Mouse (Mus musculus) layer of hippocampus, postnatal 10 days (tissue): ENCODE data around the gene C730034F03Rik. TPM values are rescaled to one million over a fixed set of nuclear protein-coding genes. Genes with fewer than 3 reads are reported as not detected.

Source experiments
- DNase-seq, 2 experiments: peaks; one replicate each; pipeline ENCODE4 v3.0.0; 2021; ENCODE audit warnings: low spot score in 2 of 2
- total RNA-seq, 2 experiments: library from RNA; stranded (reverse); gene quantifications; 2 replicates each; pipeline ENCODE4 v1.2.3; 2021

Gene C730034F03Rik
- total RNA-seq, 2 experiments from 2014 or later = 2.0 to 2.4 TPM

DNA sequence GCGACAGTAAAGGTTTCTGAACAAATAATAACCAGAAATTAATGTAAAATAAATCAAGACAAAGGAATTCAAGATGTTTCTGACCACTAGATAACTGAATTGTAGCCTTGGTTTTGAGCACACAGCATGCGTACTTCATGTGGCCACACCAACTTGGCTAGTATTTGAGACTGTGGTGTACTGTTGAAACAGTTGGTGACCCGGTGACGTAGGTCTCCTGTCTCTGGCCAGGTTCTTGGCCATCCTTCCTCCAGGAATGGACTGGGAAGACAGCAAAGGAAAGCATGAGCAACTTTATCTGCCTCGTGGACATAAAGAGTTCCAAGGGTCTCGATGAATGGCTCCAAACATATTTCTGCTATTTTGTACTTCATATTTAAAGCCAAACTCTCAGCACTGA, 2.4 kb downstream of the C730034F03Rik start:
- DNase-seq = no peak

DNA sequence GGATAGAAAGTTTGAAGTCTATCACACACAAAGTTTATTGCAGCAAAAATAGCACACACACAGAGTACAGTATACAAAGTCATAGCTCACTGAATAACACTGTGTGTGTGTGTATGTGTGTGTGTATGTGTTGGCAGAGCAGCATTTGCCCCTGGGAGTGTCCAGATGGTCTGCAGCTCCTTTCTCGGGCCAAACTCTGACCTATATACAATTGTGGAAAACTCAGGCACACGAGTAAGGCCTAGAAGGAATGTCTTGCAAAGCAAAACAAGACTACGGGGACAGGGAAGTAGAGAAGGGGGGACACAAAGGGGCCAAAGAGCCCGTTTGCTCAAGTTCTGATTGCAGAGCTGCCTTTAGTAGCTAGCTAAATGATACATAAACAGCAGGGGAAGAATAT, 3.6 kb downstream of the C730034F03Rik start:
- no peak for DNase-seq

DNA sequence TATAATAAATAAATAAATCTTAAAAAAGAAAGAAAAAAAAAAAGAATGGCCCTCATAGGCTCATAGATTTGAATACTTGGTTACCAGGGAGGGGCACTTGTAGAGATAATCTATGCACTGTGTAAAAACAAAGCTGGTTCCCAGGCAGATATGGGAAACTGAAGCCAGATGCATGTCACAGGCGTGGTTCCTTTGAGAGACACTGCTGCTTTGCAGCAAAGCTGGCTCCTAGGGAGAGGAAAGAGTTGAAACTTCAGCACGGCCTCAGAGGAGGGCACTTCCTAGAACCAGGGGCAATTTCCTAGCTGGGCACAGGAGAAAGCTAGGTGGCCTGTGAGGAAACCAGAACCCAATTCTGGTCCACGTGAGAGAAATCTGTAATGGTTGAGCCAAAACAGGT, 4.7 kb downstream of the C730034F03Rik start:
- no peak for DNase-seq

DNA sequence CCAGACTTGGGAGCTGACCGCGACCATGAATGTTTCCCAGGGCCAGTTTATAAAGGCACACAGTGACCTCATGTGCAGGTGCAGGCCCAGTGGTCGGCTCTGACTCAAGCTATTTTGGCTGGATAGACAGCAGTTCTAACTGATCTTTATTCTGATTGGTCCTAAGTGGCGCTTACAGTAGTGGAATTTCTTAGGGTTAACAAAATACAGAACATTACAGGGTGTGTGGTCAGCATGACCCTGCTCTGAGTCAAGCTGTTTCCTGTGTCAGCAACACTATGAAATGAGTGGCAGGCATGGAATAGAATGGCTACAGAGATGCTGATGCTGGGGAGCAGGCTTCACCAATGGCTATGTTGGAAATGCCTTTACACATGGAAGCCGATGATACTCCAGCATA, 6.5 kb downstream of the C730034F03Rik start:
- no peak for DNase-seq

- DNase-seq = peak in 1 of 2 experiments; percentile 25
Observed at GRCm38 (mm10) chr15:89442486-89443070, 13.2 kb downstream of the C730034F03Rik start.

- peak in 1 of 2 experiments; percentile 60 for DNase-seq
Observed at GRCm38 (mm10) chr15:89452906-89453864, 23.8 kb downstream of the C730034F03Rik start.

- DNase-seq = peak; percentile 70 to 71
Observed at GRCm38 (mm10) chr15:89453865-89454478, 24.6 kb downstream of the C730034F03Rik start, which contains the start of gene Mapk8ip2. TSS of gene Mapk8ip2 (plus strand) at chr15:89453913.

- no peak for DNase-seq
Observed at GRCm38 (mm10) chr15:89454857-89455256, 25.5 kb downstream of the C730034F03Rik start.

- DNase-seq = no peak
Observed at GRCm38 (mm10) chr15:89455642-89456041, 26.3 kb downstream of the C730034F03Rik start.

DNA sequence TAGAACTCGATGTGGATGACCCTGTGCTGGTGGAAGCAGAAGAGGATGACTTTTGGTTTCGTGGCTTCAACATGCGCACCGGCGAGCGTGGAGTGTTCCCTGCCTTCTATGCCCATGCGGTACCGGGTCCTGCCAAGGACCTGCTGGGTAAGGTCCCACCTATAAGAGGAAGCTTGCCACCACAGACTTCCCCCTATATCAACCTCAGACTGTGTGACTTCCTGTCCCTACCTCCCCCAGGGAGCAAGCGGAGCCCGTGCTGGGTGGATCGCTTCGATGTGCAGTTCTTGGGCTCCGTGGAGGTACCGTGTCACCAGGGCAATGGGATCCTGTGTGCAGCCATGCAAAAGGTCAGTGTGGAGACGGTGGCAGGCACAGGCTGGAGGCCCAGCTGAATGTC, 29.6 kb downstream of the C730034F03Rik start:
- DNase-seq = no peak

DNA sequence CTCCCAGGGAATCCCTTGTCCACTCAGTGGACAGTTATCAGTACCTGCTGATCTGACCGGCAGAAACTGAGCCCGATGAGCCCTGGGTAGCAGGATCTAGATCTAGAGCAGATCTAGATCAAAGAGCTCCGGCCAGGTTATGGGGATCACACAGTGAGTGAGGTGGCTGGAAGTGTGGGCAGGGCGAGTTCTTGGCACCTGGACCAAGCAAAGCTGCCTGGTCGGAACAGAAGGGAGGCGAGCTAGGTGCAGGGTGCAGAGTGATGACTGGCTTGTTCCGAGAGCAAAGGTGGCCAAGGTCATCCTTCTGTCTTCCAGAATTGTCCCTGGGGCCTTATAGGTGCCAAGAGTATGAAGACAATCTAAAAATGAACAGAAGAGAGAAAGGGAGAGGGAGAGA, 30.4 kb downstream of the C730034F03Rik start:
- no peak for DNase-seq

- no peak for DNase-seq
Observed at GRCm38 (mm10) chr15:89460298-89460697, 30.9 kb downstream of the C730034F03Rik start.

DNA sequence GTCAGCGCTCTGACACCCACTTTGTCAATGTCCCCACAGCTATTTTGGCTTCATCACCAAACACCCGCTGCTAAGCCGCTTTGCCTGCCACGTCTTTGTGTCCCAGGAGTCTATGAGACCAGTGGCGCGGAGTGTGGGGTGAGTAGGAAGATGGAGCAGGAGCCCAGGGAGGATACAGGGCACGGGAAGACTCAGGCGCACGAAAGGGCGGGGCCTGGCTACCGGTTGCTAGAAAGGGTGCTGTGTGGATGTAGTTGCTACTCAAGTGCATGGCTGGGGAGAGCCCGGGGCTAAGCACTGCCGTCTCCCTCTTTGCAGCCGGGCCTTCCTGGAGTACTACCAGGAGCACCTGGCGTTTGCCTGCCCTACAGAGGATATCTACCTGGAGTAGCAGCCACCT, 31.9 kb downstream of the C730034F03Rik start:
- DNase-seq = no peak

DNA sequence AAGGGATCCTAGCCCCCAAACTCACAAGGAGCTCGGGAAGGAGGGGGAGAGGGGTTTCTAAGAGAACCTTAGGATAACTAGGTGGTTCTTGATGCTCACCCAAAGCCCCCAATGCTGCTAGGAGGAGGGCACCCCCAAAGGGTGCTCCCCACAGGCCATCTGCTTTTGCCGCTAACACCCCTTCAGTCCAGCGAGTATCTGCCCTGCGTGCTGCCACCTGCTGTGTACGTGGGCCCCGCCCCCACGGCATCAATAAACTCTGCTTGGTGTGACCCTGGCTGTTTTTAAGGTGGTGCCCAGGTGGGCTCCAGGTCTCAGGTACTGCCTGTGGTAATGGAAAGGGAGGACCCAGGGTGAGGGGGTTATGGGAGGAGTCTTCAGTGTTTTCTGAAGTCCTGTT, 32.8 kb downstream of the C730034F03Rik start:
- no peak for DNase-seq

DNA sequence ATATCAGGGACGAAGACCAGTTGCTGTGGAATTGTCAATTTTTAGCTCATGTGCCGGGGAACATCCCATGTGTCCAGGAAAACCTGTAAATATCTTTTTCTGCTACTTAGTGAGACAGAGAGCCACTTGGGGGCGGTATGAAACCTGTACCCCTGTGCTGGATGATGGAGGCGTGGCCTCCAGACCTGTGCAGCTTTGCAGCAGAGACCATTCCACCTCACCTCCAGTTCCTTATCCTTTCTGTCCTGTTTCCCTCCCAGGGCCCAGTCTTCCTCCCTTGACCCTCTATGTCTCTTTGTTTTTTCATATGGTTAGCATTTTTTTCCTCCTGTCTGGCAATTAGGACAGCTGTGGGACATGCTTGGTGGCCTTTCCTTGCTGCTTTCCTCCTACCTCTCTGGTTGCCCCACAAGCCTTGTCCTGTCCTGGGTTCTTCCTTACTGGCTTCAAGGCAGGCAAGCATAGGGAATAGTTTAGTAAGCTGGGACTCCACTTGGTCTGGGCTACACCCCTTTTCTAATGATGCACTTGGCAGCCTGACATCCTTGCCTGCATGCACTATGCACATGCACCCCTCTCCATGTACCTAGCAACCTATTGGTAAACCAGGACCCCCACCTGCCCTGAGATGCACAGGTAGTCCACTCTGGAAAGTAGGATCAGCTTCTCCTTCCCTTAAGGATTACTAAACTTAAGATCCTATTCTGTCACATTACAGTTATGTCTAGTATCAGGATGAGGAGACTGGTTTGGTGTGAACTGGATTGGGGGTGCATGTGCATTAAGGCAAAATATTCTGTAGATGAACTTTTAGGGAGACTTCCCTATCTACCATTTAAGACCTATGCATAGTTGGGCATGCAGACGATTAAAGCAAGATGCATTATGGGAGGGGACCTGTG, 34.2 kb downstream of the C730034F03Rik start:
- peak in 1 of 2 experiments; percentile 24 for DNase-seq

GRCm38 (mm10) chr15:89465052-89465451, 35.7 kb downstream of the C730034F03Rik start:
- peak in 1 of 2 experiments; percentile 24 for DNase-seq

- DNase-seq = no peak
Observed at GRCm38 (mm10) chr15:89468577-89468976, 39.2 kb downstream of the C730034F03Rik start.

- no peak for DNase-seq
Observed at GRCm38 (mm10) chr15:89471476-89471875, 42.1 kb downstream of the C730034F03Rik start.

DNA sequence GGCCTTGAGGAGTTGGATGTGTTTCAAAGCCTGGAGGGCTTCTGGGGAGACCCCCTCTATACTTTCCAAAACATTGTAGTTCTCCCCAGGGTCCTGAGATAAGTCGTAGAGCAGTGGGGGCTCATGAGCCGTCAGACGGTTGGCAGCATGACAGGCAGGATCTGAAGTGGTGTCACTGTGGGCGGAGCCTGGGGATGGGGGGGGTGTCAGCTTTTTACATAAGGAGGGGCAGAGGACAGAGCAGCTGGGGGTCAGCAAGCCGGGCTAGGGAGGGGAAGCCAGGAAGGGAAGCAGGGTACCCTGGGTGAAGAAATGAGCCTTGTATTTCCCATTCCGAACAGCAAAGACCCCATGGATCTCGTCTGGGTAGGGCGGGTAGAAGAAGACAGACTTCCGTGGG, 44.0 kb downstream of the C730034F03Rik start:
- no peak for DNase-seq

GRCm38 (mm10) chr15:89473921-89474320, 44.5 kb downstream of the C730034F03Rik start:
- no peak for DNase-seq
